Mouse (Mus musculus): ENCODE measurements around the gene Medag.

The Medag gene

GRCm38 (mm10) chr5:149382601-149383000 lies 28.9 kb upstream of the Medag start:
- no peak for DNase-seq (ENCODE audit: low read depth, low spot score)

DNA sequence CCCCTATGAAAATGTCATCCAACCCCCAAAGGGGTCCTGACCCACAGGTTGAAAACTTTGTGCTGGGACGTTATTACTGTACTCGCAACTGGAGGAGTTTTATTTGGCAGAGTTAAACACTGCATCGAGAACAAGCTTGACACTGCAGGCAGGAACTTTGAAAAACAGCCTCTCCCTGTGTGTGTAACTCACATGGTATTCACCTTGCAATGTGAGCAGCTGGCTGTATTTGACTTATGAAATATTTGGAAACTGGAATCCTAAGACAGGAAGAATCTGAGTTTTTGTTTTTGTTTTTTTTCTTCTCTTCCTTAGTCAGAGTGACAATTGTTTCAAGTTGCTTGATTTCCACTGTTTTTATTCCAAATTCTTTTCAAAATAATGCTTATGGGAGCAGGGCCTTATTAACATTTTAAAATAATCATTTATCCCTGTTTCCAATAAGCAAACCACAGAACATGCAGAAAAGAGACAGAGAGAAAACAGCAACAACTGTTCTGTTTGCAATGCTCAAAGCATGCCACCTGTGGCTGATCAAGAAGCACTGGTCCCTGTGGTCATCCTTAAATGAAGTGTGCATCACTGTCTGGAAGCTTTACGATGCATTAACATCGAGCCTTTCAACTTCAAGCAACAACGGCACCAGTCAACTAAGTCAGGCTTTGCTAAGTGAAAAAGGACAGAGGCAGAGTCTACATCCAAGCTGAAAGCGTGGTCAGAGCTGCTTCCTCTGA lies 26.2 kb upstream of the Medag start:
- no peak for DNase-seq (ENCODE audit: low read depth, low spot score)

- no peak for DNase-seq (ENCODE audit: low read depth, low spot score)
Measured at GRCm38 (mm10) chr5:149386294-149386850, 25.2 kb upstream of the Medag start.

GRCm38 (mm10) chr5:149388947-149389346 lies 22.6 kb upstream of the Medag start:
- DNase-seq (ENCODE audit: low read depth, low spot score) = no peak

DNA sequence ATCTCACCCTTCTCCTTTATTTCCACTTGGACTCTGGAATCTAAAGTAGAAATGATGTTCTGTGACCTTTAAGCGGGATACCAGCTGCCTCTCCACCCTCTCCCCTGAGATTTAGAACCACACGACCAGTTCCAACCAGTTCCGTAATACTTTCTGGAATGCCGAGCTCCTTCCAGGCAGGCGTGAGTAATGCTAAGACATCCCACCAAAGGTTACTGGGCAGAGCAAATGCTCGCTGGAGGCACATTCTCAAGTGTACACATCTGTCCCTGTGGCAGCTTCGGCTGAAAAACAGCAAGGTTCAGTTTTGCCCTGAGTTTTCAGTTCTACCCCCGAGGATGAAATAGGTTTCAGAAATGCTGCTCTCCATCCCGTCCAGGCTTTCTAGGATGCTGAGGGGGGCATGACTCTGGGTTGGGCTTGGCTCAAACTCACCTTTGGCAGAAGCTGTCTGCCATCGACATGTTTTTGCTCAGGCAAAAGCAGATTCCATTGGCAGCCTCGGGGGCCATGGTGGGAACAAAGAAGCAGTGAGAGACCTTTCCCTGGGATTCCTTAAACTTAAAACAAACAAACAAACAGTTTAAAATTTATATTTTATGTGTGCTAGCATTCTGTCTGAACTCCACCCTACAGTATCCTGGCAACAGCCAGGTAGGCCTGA lies 21.9 kb upstream of the Medag start:
- DNase-seq (ENCODE audit: low read depth, low spot score) = no peak

GRCm38 (mm10) chr5:149391574-149392375 lies 19.8 kb upstream of the Medag start:
- DNase-seq (ENCODE audit: low read depth, low spot score) = no peak

DNA sequence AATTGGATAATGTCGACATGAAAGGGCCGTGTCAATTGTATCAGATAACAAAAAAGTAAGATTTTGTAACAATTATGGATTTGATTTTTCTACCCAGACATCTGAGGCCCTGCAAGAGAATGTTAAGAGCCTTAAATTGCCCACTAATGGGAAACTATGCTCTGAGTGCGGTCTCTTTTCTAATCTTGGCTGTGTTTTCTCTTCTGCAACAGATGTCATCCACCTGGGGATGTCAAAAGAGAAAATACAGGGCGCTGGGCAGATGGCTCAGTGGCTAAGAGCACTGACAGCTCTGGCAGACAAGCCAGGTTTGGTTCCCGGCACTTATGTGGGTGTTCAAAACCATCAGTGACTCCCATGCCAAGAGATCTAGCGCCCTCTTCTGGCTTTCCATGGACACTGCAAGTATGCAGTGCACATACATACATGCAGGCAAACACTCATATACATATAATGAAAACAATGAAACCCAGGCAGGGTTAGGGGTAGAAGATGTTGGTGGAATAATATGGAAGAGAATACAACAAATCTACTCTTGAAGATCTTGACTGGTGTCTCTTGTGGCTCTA lies 19.0 kb upstream of the Medag start:
- no peak for DNase-seq (ENCODE audit: low read depth, low spot score)

- no peak for DNase-seq (ENCODE audit: low read depth, low spot score)
Measured at GRCm38 (mm10) chr5:149401446-149401975, 10.0 kb upstream of the Medag start.

GRCm38 (mm10) chr5:149402029-149402428 lies 9.5 kb upstream of the Medag start:
- no peak for DNase-seq (ENCODE audit: low read depth, low spot score)

DNA sequence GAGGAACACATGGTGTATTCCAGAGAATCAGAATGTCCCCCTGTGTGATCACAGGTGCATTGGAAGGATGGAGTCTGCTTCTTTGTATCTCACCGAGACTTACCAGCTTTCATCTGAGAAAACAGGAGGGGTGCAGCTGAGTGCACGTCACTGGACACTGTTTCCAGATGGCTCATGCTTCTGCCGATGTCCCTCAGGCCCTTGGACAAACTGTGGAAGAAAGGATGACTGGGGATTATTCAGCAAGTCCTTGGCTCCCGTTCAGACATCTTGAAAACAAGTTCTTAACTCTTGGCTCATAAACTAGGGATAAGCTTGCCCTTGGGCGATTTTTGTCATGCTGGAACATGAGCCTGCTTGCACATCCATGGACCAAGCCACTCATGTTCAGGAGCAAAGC lies 8.2 kb upstream of the Medag start:
- DNase-seq (ENCODE audit: low read depth, low spot score) = no peak

DNA sequence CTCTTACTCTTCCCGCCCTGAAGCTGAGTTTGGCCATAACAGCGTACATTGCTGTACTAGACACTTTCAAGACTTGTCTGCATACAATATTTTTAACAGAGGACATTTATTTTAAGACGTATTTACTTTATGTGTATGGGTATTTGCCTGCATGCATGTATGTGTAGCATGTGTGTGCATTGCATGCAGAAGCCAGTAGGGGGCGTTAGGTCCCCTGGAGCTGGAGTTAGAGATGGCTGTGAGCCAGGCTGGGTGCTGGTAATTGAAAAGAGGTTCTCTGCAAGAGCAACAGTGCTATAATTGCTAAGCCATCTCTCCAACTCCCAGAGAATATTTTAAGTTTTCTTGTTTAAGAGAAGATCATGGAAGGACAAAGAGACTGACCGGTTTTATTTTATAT lies 6.8 kb upstream of the Medag start:
- DNase-seq (ENCODE audit: low read depth, low spot score) = no peak

GRCm38 (mm10) chr5:149406791-149407276 lies 4.7 kb upstream of the Medag start:
- DNase-seq (ENCODE audit: low read depth, low spot score) = no peak

- DNase-seq (ENCODE audit: low read depth, low spot score) = no peak
Measured at GRCm38 (mm10) chr5:149409502-149409901, 2.0 kb upstream of the Medag start.

DNA sequence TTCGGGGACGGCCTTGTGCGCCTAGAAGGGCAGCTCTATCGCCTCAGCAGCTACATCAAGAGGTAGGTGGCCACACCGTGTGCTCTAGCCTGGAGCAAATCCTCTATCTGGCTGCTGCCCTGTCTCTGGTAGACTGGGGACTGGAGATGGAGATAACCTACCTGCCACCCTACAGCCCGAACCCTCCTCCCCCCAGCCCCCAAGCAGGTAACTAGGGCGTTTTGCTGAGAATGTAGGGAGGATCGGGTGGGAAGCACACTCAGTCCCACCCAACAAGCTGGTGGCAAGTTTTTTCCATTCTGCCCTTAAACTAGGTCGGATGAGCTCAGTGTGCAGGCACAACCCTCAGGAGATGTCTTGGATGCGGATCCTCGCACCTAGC lies 636 bp downstream of the Medag start:
- no peak for DNase-seq (ENCODE audit: low read depth, low spot score)

- DNase-seq (ENCODE audit: low read depth, low spot score) = no peak
Measured at GRCm38 (mm10) chr5:149412671-149413070, 1.1 kb downstream of the Medag start.

DNA sequence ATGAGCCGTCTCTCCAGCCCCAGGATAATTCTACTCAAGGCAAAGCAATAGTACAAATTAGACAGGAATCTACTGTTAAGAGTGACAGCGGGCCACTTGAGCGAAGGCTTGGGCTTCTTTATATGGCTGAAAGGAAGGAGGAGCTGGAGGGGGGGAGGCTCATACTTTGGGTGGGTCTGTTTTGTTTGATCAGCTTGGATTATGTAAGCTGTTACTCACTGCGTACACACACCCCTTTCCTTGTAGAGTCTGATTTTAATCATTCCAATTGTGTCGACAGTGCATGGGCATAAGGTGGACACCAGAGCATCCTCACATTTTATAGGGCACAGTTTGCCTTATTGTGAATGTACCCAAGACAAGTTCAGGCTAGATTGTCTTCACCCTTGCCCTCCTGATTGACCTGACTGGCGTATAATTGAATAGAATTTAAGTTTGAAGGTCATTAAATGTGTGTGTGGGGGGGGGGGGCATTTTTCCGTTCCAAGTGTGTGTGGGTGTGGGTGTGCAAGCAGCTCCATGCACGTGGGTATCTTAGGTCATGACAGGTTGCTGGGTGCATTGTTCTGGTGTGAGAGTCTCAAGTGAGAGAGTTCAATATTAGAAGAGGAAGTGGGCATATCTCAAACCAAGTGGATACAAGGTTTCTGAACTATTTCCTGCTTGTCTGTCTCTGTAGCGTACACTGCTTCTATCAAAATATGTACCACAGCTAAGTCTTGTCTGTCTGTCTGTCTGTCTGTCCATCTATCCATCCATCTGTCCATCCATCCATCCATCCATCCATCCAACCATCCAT lies 3.0 kb downstream of the Medag start:
- no peak for DNase-seq (ENCODE audit: low read depth, low spot score)

DNA sequence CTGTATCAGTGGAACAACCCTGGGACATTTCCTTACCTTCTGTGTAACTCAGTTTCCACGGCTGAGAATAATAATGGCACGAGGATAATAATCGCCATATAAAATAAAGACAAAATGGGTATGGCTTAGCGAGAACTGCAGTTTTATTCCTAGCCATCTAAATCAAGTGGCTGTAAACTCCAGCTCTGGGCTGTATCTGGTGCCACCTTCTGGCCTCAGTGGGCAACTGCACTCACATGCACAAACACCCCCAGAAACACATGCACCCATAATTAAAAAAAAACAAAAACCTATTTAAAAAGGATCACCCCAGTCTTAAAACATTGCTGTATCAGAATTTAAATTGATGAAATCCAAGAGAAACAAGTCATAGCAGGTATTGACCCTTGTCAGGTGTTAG lies 5.8 kb downstream of the Medag start:
- no peak for DNase-seq (ENCODE audit: low read depth, low spot score)

GRCm38 (mm10) chr5:149426525-149426924 lies 15.0 kb downstream of the Medag start:
- no peak for DNase-seq (ENCODE audit: low read depth, low spot score)

- DNase-seq (ENCODE audit: low read depth, low spot score) = no peak
Measured at GRCm38 (mm10) chr5:149427277-149428060, 15.9 kb downstream of the Medag start.

DNA sequence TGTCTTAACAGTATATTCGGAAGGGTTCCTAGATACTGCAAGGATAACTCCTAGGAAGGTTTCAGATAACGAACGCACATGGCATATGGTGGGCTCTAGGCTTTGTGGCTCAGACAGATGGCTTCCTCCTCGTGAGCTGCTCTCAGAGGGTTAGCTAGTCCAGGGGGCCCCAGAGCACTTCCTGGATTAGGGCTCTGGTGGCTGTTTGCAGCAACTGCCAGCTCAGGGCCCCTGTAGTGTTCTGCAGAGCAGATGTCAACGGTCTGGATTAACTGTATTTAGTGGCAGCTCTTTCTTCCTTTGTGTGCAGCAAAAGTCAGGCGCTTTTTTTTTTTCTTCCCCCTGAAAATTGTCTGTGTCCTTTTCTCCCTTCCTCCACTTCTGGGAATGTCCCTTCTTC lies 16.8 kb downstream of the Medag start:
- DNase-seq (ENCODE audit: low read depth, low spot score) = no peak

Data from WW6 (cell line).